Mouse (Mus musculus) myocyte (in vitro differentiated cells): Measurements from ENCODE around the gene Thada. TPM values are rescaled to one million over a fixed set of nuclear protein-coding genes. Genes with fewer than 3 reads are reported as not detected.

ENCODE experiments used
- H3K27me3 ChIP-seq: one replicate; pipeline ENCODE4 v1.6.1; 2011; ENCODE audit not compliant: control insufficient read depth, insufficient read depth, insufficient read length
- H3K36me3 ChIP-seq: one replicate; pipeline ENCODE4 v1.6.1; 2011; ENCODE audit not compliant: control insufficient read depth, insufficient read depth
- H3K4me2 ChIP-seq: one replicate; pipeline ENCODE4 v1.6.1; 2011; ENCODE audit warnings: low read depth, control low read depth
- H3K4me3 ChIP-seq: one replicate; pipeline ENCODE4 v1.5.1; 2011; ENCODE audit warnings: mild to moderate bottlenecking, control low read depth, moderate library complexity
- H3K79me2 ChIP-seq: one replicate; pipeline ENCODE4 v1.6.1; 2011; ENCODE audit not compliant: control insufficient read depth, insufficient read depth
- H3ac ChIP-seq: one replicate; pipeline ENCODE4 v1.6.1; 2011; ENCODE audit not compliant: control insufficient read depth, insufficient read length
- CEBPB ChIP-seq: IDR thresholded peaks from 2 replicates; pipeline ENCODE4 v1.6.1; 2011; ENCODE audit warnings: mild to moderate bottlenecking, moderate library complexity; ENCODE audit not compliant: poor library complexity, insufficient read depth, severe bottlenecking
- E2F4 ChIP-seq: IDR thresholded peaks from one replicate; pipeline ENCODE4 v1.6.1; 2011; ENCODE audit warnings: mild to moderate bottlenecking, control low read depth, moderate library complexity; ENCODE audit not compliant: insufficient read depth
- MAX ChIP-seq: IDR thresholded peaks from one replicate; pipeline ENCODE4 v1.6.1; 2011; ENCODE audit warnings: low read depth, mild to moderate bottlenecking, control low read depth
- MYOD1 ChIP-seq, 3 experiments: IDR thresholded peaks; one replicate each; pipeline ENCODE4 v1.6.1; 2011; ENCODE audit warnings: control low read depth in 2 of 3, low read depth in 2 of 3, mild to moderate bottlenecking in 2 of 3, moderate library complexity in 1 of 3; ENCODE audit not compliant: insufficient read length in 2 of 3, control insufficient read depth in 1 of 3
- MYOG ChIP-seq, 3 experiments: IDR thresholded peaks; one replicate each; pipeline ENCODE4 v1.6.1; 2011; ENCODE audit warnings: control low read depth in 2 of 3, low read depth in 2 of 3, mild to moderate bottlenecking in 2 of 3; ENCODE audit not compliant: insufficient read length in 2 of 3, control insufficient read depth in 1 of 3, insufficient read depth in 1 of 3
- POLR2A ChIP-seq: IDR thresholded peaks from one replicate; pipeline ENCODE4 v1.6.1; 2011; ENCODE audit warnings: low read depth, mild to moderate bottlenecking, control low read depth, moderate library complexity; ENCODE audit not compliant: insufficient read length
- POLR2AphosphoS2 ChIP-seq: IDR thresholded peaks from one replicate; pipeline ENCODE4 v1.6.1; 2011; ENCODE audit warnings: low read depth, control low read depth; ENCODE audit not compliant: insufficient read length
- REST ChIP-seq: IDR thresholded peaks from one replicate; pipeline ENCODE4 v1.6.1; 2011; ENCODE audit warnings: mild to moderate bottlenecking, control low read depth, moderate library complexity; ENCODE audit not compliant: insufficient read depth, insufficient read length
- SRF ChIP-seq: IDR thresholded peaks from one replicate; pipeline ENCODE4 v1.6.1; 2011; ENCODE audit warnings: low read depth; ENCODE audit not compliant: control insufficient read depth, insufficient read length
- TCF12 ChIP-seq: IDR thresholded peaks from one replicate; pipeline ENCODE4 v1.6.1; 2011; ENCODE audit warnings: mild to moderate bottlenecking, control low read depth; ENCODE audit not compliant: poor library complexity, insufficient read depth, severe bottlenecking
- TCF3 ChIP-seq: IDR thresholded peaks from one replicate; pipeline ENCODE4 v1.6.1; 2011; ENCODE audit warnings: low read depth, control low read depth; ENCODE audit not compliant: insufficient read length
- USF1 ChIP-seq: IDR thresholded peaks from one replicate; pipeline ENCODE4 v1.6.1; 2011; ENCODE audit warnings: low read depth, mild to moderate bottlenecking, control low read depth, moderate library complexity
- polyA plus RNA-seq: library from polyadenylated mRNA; unstranded; fragments of >200 nt; fragmentation: generic; extraction: Trizol; gene quantifications from one replicate; pipeline ENCODE4 v1.2.1, GENCODE M21; 2012; ENCODE audit warnings: missing spikeins

Gene Thada
- polyA plus RNA-seq, 1 experiment: 5.5 TPM

- TF ChIP-seq POLR2AphosphoS2 (no peak), TCF3 (no peak), MYOD1 (IDR thresholded peaks at IDR 0.05; ENCODE audit: control insufficient read depth in 1 of 3, insufficient read length in 2 of 3, low read depth in 2 of 3) (no peak), USF1 (no peak), REST (no peak), SRF (no peak), CEBPB (no peak), TCF12 (no peak), E2F4 (no peak), POLR2A (no peak), MAX (no peak), MYOG (IDR thresholded peaks at IDR 0.05; ENCODE audit: control insufficient read depth in 1 of 3, insufficient read depth in 1 of 3, insufficient read length in 2 of 3, low read depth in 2 of 3) (no peak)
- Histone ChIP-seq H3K79me2 (no peaks in the 10 kb centered on the region), H3K4me2 (no peak overlapping the region), H3K36me3 (no peaks in the 10 kb centered on the region), H3K4me3 (no peak overlapping the region), H3ac (no peak overlapping the region), H3K27me3 (no peaks in the 10 kb centered on the region)
Measured at GRCm38 (mm10) chr17:84480464-84481355, 14.7 kb upstream of the Thada start.

- no peaks in the 10 kb centered on the region for H3K36me3 ChIP-seq
- no peak overlapping the region for H3K4me3 ChIP-seq
- H3K27me3 ChIP-seq: no peaks in the 10 kb centered on the region
- TF ChIP-seq TCF12 (no peak), POLR2A (no peak), CEBPB (no peak), USF1 (no peak), SRF (no peak), POLR2AphosphoS2 (no peak), MYOG (IDR thresholded peaks at IDR 0.05; ENCODE audit: control insufficient read depth in 1 of 3, insufficient read depth in 1 of 3, insufficient read length in 2 of 3, low read depth in 2 of 3) (no peak), TCF3 (no peak), MAX (no peak), E2F4 (no peak), MYOD1 (IDR thresholded peaks at IDR 0.05; ENCODE audit: control insufficient read depth in 1 of 3, insufficient read length in 2 of 3, low read depth in 2 of 3) (no peak), REST (no peak)
- no peaks in the 10 kb centered on the region for H3K79me2 ChIP-seq
- no peak overlapping the region for H3ac ChIP-seq
- no peak overlapping the region for H3K4me2 ChIP-seq
Measured at GRCm38 (mm10) chr17:84478276-84478675, 12.3 kb upstream of the Thada start.

- Histone ChIP-seq H3ac (no peak overlapping the region), H3K36me3 (no peaks in the 10 kb centered on the region), H3K4me3 (no peak overlapping the region), H3K27me3 (no peaks in the 10 kb centered on the region), H3K79me2 (no peaks in the 10 kb centered on the region), H3K4me2 (no peak overlapping the region)
- TF ChIP-seq MYOD1 (IDR thresholded peaks at IDR 0.05; ENCODE audit: control insufficient read depth in 1 of 3, insufficient read length in 2 of 3, low read depth in 2 of 3) (no peak), POLR2A (no peak), MAX (no peak), MYOG (IDR thresholded peaks at IDR 0.05; ENCODE audit: control insufficient read depth in 1 of 3, insufficient read depth in 1 of 3, insufficient read length in 2 of 3, low read depth in 2 of 3) (no peak), POLR2AphosphoS2 (no peak), REST (no peak), E2F4 (no peak), USF1 (no peak), CEBPB (no peak)
Measured at GRCm38 (mm10) chr17:84477176-84477575, 11.2 kb upstream of the Thada start.

- no peak overlapping the region for H3K4me3 ChIP-seq
- H3K4me2 ChIP-seq: no peak overlapping the region
- no peaks in the 10 kb centered on the region for H3K79me2 ChIP-seq
- H3K36me3 ChIP-seq: no peaks in the 10 kb centered on the region
- no peaks in the 10 kb centered on the region for H3K27me3 ChIP-seq
- no peak for TF ChIP-seq MAX
- no peak for TF ChIP-seq CEBPB
- TF ChIP-seq SRF: no peak
- no peak for TF ChIP-seq TCF12
- TF ChIP-seq REST: no peak
- TF ChIP-seq MYOG (IDR thresholded peaks at IDR 0.05; ENCODE audit: control insufficient read depth in 1 of 3, insufficient read depth in 1 of 3, insufficient read length in 2 of 3, low read depth in 2 of 3): no peak
- no peak for TF ChIP-seq POLR2AphosphoS2
- TF ChIP-seq TCF3: no peak
- no peak overlapping the region for H3ac ChIP-seq
Measured at GRCm38 (mm10) chr17:84474312-84474711, 8.3 kb upstream of the Thada start.
